Mouse (Mus musculus) gonadal fat pad, adult 2 months (tissue): ENCODE results near the gene Slpi. TPM values are rescaled to one million over a fixed set of nuclear protein-coding genes. Genes with fewer than 3 reads are reported as not detected.

ENCODE experiments used
- DNase-seq: peaks from one replicate; pipeline ENCODE4 v3.0.0-alpha.2; 2012; ENCODE audit warnings: low read depth
- polyA plus RNA-seq: library from polyadenylated mRNA; depleted of rRNA; stranded (reverse); fragments of >200 nt; gene quantifications from 2 replicates; pipeline ENCODE4 v1.2.3, GENCODE M21; 2012; rRNA removed

Gene Slpi
- polyA plus RNA-seq: 73.0 and 86.1 TPM in 2 replicates

DNA sequence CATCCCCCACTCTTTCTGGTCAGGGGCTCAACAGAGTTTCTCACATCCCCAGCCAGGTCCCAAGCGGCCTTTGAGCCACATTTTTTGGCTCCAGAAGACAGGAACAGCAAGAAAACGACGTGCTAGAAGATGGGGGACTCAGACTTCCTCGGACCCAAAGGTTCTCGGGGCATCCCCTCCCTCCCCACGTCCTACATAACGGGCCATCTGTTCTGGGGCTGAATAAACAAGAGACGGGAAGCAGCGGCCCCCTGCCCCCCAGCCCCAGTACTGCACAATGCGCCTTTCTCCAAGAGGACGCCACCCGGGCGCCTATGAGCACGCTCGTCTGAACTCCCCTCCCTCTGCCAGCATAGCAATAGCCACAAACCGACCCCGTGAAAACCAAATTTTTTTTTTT lies at the start of gene Slpi:
TSS of gene Slpi (minus strand) at position 76 of the 400 bp plus-strand sequence.
- no peak for DNase-seq

DNA sequence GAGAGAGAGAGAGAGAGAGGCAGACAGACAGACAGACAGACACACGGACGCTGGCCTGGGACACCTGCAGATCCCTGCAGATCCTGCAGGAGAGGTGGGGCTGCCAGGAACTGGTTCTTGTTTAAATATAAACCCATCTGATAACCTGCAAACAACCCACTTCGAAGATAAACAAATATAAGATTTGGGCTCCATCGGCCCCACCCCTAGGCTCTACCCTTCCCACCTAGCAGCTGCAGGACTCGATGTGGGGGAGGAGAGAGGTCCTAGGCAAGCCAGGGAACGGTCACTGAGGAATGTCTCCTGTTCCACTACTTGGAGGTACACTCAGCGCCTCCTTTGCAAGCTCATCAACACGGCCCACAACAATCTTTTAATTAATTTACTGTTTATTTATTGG lies 49.4 kb upstream of the Slpi start:
- DNase-seq: no peak

DNA sequence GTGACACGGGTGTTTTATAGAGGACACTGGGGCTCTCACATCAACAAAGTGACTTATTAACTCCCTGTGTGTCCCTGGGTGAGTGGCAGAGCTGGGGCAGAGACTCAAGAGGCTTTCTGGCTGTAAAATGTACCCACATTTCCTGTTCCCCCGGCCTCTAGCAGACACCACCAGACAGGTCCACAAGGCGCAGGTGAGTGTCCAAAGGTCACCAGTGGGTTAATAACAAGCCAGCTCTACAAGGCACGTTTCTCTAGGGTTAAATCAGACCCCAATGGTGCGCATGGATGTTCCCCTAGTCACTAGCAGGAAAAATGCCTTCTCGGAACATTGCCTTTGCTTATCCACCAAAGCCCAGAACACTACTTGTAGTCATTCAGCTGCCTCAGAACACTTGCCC lies 48.8 kb upstream of the Slpi start:
- no peak for DNase-seq

DNA sequence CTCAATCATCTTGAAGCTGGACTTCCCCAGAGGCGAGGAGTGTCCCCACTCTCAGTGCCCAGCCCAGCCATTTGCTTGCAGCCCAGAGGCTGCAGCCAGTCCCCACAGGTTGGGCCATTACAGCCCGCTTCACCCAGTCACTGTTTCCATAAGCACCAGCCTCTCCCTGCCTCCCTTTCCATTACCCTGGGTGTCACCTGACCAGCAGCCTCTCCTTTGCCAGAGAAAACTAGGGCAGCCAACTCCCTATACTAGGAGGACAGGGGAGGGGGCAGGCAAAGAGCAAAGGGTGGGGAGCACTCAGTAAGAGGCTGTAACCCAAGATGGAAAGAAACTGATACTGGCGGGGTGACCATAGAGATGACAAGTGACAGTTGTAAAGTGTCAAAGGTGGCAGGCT lies 48.1 kb upstream of the Slpi start:
- no peak for DNase-seq

DNA sequence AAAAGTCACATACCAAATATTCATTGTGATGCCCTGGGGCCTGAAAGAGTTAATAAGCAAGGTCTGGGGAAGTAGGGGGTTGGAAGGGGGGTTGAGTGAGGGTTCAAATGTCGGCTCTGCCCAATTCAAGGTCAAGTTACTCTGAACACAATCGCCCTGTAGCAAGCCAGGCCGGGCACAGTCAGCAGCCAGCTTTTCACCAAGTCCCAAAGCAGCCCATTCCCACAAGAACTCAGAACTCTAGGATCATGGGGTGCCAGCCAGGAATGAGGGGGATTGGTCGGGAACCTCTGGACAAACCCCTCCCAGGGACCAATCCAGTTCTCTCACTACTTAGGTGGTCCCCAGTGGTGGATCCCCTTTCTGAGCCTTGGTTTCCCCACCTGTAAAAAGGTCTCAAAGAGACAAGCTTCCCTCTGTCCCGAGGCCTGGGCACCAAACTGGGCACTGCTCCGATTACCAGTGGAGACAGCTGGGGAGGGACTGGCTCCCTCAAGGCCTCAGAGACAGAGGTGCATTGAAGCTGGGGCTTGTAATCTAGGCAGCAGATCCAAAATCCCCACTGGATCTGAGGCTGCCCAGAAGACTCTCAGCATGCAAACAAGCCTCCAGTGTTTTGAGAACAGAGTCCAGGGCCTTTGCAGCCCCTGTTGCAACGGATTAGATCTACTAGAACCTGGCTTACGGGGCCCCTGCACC lies 47.5 kb upstream of the Slpi start:
- DNase-seq: no peak

DNA sequence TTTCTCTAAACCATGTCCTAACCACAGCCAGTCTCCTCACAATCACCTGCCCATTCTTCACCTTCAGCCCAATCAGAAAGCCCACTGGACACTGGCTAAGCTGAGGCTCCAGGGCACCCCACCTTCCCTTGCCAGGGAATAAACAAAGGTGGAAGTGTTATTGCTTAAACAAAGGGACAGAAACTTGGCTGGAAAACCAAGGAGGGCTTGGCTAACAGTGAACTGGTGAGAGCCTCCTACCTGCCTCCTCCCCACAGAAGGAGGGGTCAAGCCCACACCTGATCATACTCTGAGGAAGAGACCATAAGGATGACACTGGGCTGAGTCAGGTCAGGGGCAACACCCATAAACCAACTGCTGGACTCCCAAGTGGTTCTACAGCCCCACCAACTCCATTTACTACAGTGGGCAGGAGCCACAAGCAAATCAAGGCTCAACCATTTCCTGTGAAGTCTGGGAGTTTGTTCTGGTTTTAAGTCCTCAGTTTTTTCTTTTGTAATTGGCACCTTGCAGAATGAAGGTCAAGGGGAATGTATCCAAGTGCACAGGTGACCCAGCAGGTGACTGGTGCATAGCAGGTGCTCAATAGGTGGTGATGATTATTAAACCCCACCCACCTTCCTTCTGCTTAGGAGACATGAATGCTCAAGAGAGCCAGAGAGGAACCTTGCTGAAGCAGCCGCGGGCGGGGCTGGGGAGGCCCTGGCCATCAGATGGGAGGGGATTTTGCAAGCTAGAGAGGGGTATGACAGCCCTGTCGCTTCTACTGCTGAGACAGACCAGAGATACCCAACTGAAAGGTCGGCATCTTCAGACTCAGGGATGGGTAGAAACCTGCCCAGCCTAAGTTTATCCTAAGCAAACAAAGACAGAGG lies 46.6 kb upstream of the Slpi start:
- no peak for DNase-seq

DNA sequence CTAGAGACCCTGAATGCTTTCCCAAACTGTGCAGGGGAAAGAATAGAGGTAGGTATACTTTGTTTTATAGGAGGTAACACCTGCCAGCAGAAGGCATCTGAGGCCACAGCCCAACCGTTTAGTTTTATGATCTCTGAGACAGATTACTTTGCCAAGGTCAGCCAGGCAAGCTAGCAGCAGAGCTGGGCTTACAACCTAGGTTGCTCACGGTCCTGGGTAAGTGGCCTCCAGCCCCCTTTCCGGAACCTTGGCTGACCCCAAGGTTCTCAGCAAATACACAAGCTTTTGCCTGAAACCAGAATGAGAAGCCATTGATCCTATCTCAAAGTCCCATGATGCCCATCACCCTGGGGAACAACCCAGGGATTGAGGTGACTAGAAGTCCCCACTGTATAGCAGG lies 45.8 kb upstream of the Slpi start:
- DNase-seq: no peak

DNA sequence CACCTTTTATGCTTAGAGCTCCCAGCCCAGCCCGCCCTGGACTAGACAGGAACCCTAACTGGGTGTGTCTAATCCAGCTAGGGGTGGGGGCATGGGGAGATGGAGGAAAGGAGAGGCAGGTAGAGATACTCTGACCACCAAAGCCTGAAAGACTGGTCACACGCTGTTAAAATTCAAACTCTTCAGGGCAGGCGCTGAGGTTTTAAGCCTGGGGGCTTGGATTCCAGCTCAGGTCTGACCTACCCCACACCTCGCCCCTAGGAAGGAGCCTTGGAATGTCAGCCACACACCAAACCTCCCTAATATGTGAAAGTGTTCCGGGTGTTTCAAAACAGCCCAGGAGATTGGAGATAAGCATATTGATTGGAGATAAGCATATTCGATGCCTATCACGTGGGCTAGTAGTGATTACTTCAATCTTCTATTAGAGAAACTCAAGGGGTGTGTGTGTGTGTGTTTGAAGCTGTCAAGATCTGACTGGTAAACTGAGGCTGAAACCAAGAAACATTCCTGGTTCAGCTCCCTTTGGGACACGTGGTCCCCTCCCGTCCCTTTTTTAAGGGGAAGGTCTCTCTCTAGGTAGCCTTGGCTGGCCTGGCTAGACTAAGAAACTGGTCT lies 44.5 kb upstream of the Slpi start:
- DNase-seq: no peak

DNA sequence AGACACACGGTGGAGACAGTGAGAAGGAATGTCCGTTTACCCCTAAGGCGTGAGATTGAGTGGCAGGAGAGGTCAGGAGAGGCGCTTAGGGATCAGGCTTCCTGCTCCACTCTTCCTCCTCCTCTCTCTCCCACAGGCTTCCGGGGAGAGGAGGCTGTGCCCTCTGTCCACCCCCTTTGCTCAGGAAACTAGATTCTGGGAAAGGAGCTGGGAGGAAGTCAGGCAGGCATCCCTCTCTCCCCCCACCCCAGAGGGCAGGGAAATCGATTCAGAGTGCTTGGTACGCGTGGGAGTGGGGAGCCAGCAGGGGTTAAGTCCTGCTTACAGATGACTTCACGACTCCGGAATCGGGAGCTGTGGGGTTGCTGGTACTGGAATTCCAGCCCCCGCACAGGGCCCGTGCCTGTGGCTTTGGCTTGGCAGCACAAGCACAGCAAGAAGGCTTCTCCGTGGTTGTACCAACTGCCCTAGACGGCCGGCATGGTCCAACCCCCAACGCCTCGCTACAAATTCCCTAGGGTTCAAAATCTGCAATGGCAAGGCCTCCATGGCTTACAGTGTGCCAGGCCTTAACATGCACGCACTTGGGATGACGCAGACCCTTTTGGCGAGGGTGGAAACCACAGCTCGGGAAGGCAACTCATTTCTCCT lies 43.8 kb upstream of the Slpi start:
- DNase-seq: no peak

DNA sequence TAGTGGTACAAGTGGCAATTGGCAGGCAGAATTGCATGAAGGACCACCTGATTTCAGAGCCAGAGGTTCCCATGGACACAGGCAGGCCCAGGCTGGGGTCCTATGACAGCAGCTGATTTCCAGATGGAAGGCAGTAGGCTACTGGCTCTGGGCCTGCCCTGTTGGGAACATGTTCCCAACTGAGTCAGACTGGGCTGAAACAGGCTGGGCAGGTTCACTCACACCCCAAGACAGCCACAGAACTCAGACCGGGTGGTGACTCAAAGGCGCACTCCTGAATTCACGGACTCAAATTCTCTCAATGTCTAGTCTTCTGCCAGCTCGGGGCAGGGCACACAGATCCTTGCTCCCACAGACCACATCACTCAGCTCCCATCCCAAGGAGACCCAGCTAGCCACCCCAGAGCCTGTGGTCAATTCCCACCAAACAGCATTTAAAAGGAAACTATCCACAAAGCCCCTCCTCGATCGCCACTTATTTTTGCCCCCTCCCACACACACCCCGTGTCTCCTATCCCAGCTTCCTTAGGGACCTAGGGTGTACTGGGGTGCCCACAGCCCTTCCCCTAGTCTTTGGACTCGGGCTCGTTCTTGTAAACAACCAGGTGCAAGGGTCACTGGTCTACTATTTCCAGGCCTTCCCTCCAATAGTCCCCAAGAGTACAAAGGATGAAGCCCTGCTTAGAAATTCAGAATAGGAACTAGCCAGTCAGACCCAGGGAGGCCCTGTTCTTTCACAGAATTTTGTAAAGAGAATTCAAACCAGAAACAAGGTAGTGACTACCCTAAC lies 43.0 kb upstream of the Slpi start:
- no peak for DNase-seq

DNA sequence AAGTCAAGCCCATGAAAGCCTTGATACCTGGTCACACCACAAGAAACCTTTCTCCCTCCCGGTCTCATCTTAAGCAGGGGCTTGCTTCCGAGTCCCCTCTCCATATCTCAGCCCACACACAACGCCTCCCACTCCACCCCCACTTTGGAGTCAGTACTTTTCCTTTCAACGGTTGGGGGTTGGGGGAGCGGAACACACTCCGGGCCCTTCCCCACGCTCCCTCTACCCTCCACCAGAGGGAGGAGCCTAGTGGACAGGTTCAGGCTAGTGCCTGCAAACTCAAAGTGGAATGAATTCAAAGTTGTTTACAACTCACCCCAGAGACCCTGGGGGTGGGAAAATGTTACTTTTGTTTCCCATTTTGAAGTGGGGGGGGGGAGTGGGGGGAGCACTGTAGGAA lies 41.8 kb upstream of the Slpi start:
- DNase-seq: no peak

DNA sequence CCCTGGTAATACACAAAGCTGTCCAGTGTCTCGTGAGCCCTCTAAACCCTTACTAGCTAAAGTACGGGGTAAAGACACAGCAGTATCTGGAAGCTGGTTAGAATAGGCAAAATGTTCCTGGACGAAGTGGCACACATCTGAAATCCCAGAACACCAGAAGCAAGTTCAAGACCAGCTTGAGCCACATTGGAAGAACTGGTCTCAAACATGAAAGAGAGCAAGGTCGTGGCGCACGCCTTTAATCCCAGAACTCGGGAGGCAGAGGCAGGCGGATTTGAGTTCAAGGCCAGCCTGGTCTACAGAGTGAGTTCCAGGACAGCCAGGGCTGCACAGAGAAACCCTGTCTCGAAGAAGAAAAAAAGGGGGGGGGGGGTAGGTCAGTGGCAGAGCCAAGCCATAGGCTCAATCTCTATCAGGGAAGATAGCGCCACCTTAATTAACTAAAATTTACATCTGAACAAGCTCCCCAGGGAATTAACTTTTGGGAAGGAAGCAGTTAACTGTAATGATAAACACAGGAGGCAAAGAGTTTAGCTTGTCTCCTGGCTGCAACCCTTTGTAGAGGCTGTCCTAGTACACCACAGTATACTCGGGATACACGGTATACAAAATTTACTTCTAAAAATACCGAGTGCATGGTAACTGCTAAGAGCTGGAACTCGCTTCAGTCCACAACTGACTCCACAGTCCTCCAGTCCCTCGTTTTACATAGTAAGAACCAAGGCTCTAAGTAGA lies 41.2 kb upstream of the Slpi start:
- no peak for DNase-seq

DNA sequence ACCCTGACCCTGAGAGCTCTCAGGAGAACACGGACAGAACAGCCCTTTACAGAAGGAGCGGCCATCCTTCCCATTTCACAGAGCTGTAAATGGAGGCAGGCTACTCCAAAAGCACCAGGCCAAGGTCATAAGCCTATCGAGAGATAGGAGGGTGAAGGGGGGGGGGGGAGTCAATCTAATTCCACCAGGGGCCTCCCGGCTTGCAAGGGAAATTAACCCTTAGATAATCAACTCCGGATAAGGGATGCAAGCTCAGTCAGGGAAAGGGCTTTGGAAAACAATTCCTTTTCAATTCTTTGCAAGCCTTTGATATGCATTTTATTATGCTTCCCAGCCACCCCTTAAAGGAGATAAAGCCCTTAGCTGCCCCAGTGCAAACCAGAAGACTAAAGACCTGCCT lies 39.6 kb upstream of the Slpi start:
- no peak for DNase-seq

DNA sequence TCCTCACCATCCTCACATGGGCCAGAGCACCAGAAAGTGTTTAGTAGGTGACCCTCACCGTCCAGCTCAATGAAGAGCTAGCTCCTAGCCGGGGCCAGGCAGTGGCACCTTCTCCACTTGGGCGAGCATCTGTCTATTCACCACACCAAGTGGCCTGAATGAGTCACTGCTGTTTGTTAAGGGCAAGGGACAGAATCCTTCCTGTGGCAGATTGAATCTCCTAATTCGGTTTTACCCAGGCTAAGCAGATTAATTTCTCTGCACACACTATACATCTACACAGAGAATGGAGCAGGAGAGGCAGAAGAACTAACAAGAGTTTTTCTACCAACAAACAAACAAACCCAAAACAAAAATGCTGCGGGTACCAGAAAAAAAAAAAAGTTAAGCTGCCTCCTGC lies 38.1 kb upstream of the Slpi start:
- no peak for DNase-seq

DNA sequence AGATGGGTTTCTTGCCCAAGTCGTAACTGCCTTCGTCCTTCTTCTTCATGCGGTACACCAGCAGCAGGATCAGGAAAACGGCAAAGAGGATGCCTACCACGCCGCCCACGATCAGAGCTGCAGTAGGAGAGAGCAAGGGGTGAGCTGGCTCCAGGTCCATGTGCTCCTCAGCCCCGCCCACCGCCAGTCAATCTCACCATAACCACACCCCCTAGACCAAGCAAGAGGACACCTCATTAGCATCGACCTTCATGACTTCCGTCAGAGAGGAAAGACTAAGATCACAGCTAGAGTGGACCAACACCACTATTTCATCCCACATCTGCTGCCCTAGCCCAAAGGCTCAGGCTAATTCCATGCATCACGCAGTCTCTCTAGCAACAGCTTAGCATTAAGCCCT lies 37.2 kb upstream of the Slpi start:
- DNase-seq: no peak

DNA sequence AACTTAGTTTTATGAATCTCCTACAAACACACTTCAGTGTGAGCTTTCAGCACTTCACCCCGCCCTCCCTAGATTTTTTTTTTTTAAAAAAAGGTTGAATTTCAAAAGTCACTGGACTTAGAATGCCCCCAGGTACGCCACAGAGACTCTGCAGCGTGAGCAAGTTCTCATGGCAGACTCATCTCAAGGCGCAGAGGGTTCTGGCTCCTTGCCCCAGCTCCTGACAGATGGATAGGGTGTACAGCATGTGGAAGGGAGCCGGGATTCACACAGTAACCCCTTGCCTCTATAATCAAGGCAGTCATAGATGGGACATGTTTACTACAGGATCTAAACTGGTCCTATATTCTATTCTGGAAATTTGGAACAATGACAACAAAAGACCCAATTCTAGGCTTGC lies 36.5 kb upstream of the Slpi start:
- DNase-seq: no peak

DNA sequence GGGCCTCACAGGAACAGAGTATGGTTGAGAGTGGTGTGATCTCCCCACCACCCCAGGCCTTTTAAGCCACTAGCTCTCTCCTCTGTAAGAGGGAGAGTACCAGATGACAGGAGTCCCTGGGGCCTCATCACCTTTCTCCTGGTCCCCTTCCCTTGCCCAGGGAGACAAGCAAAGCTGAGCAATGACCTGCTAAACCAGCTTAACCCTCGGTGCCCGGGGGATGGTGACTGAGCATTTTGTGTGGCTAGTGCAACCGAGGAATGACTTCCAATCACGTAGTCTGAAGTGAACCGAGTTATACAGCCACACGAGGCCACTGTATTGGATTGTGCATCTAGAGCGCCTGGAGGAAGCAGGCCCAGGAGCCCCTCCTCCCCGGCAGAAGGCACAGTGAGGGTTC lies 35.5 kb upstream of the Slpi start:
- DNase-seq: no peak

DNA sequence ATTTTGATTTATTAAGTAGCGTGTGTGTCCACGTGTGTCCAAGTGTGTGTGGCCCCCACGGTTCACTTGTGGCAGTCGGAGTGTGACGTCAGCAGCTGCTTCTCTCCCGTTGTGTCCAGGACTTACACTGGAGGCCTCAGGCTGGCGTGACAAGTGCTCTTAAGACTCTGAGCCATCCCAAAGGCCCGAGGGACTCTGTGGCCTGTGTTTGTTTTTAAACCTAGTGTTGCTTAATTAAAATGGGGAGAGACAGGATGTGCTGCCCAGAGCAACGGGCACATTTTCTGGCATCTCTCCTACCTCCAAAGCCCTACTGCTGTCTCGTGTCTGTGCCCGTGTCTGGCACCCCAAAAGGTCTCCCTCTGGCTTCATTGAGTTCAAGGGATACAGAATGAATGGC lies 34.6 kb upstream of the Slpi start:
- no peak for DNase-seq

DNA sequence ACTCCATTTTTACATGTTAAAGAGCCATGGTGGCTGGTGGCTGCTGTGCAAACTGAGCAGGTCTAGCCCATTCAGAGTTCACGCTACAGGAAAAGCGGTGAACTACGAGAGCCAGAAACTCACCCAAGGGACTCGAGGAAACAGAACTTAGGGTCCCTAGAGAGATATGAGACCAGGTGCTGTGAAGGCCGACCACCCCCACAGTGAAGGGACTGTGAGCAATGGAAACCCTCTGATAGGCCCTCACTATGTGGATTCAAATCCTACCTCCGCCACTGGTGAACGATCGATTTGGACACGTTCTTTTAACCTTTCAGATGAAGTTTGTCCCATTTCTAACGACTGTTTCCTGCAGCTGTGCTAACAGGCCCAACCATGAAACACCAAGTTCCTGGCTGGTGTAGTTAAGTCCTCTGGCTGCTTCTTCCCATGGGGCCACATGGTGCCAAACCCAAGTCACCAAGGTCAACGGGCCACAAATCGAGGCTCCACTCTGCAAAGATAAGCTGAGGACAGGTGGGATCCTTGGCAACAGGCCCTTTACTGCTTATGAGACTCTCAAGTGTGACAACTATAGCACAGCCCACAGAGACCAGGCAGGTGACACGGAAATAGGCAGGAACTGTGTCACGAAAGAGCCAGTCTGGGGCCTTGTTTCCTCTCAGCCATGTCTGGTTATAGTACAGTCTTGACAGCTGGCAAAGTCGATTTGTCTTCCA lies 33.9 kb upstream of the Slpi start:
- no peak for DNase-seq

DNA sequence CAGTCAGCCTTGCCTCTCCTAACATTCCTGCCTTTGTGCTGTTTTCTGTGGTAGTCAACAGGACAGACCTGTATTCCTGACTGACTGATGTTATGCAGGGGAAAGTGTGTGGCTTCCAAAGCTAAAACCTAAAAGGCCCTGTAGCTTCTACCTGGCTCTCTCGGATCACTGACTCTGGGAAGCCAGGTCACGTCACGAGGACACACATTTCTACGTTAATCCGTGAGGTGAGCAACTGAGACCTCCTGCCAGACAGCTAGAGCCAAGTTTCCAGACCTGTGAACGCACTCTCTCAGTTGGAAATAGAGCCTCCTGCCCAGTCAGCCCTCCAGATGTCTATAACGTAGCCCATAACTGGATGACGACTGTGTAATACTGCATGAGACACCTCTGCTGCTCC lies 33.1 kb upstream of the Slpi start:
- DNase-seq: no peak
